Mouse (Mus musculus) B cell, adult (primary cell): Measurements from ENCODE around the gene Ntsr1. TPM values are rescaled to one million over a fixed set of nuclear protein-coding genes. Genes with fewer than 3 reads are reported as not detected.

Source experiments
- total RNA-seq: library from RNA; stranded (reverse); gene quantifications from 4 replicates; pipeline ENCODE4 v1.2.4, GENCODE M21; 2023; ENCODE audit not compliant: inconsistent age

The Ntsr1 gene
- not detected in 4 replicates for total RNA-seq

GRCm38 (mm10) chr2:180499741-180500140 lies at the start of gene Ntsr1:
Ntsr1 (plus strand) TSS chr2:180499976.

GRCm38 (mm10) chr2:180455723-180456698 lies 43.8 kb upstream of the Ntsr1 start, which contains the start of gene Slco4a1:
Slco4a1 (plus strand) TSS chr2:180456245.

GRCm38 (mm10) chr2:180581002-180581401 lies 81.2 kb downstream of the Ntsr1 start, which contains the start of gene Mrgbp:
Mrgbp (plus strand) TSS chr2:180581304.

GRCm38 (mm10) chr2:180589123-180589831 lies 89.5 kb downstream of the Ntsr1 start, which contains the start of gene Ogfr:
Ogfr (plus strand) TSS chr2:180589245.

Other genes starting within 250 kb of the Ntsr1 start
- 1,838 to 2,128 TPM (median 1,935 TPM) in 4 replicates for gene Rps21, start 242.6 kb upstream of the Ntsr1 start, total RNA-seq
- gene Cables2, start 226.5 kb upstream of the Ntsr1 start, total RNA-seq, result 73.3 to 79.8 TPM (median 76.8 TPM) in 4 replicates
- gene Rbbp8nl, start 210.1 kb upstream of the Ntsr1 start, total RNA-seq, result not detected in 4 replicates
- gene Gata5, start 165.3 kb upstream of the Ntsr1 start, total RNA-seq, result not detected in 4 replicates
- gene Slco4a1, start 43.7 kb upstream of the Ntsr1 start, total RNA-seq, result 26.9 to 32.1 TPM (median 30.1 TPM) in 4 replicates
- 50.9 to 60.1 TPM (median 55.3 TPM) in 4 replicates for gene Mrgbp, start 81.3 kb downstream of the Ntsr1 start, total RNA-seq
- gene Ogfr, start 89.3 kb downstream of the Ntsr1 start, total RNA-seq, result 93.1 to 113 TPM (median 102 TPM) in 4 replicates
- gene Col9a3, start 97.8 kb downstream of the Ntsr1 start, total RNA-seq, result 1.1 to 2.8 TPM (median 2.0 TPM) in 4 replicates
- gene Tcfl5, start 142.7 kb downstream of the Ntsr1 start, total RNA-seq, result 0.35 to 0.36 TPM in 2 of 4 replicates, not detected in the others
- gene Dido1, start 210.0 kb downstream of the Ntsr1 start, total RNA-seq, result 86.3 to 94.9 TPM (median 91.0 TPM) in 4 replicates
- 44.6 to 54.8 TPM (median 51.4 TPM) in 4 replicates for gene Gid8, start 210.1 kb downstream of the Ntsr1 start, total RNA-seq
- gene Slc17a9, start 225.3 kb downstream of the Ntsr1 start, total RNA-seq, result 20.1 to 29.1 TPM (median 25.3 TPM) in 4 replicates